Mouse (Mus musculus) frontal cortex, adult 2 months (tissue): ENCODE measurements around the gene Pmf1. TPM values are rescaled to one million over a fixed set of nuclear protein-coding genes. Genes with fewer than 3 reads are reported as not detected.

Experiments used
- DNase-seq, 2 experiments: peaks; one replicate each; pipeline ENCODE4 v3.0.0; 2022; ENCODE audit warnings: low spot score in 1 of 2; ENCODE audit errors: extremely low spot score in 1 of 2
- polyA plus RNA-seq: library from polyadenylated mRNA; depleted of rRNA; stranded (reverse); fragments of >200 nt; gene quantifications from 2 replicates; pipeline ENCODE4 v1.2.3, GENCODE M21; 2012; rRNA removed

Gene Pmf1
- polyA plus RNA-seq, 1 experiment: 12.6 TPM

GRCm38 (mm10) chr3:88361612-88362313, 48.4 kb downstream of the Pmf1 start:
- no peak for DNase-seq

GRCm38 (mm10) chr3:88361096-88361495, 49.0 kb downstream of the Pmf1 start:
- DNase-seq: no peak

- no peak for DNase-seq
Measured at GRCm38 (mm10) chr3:88359989-88360388, 50.1 kb downstream of the Pmf1 start.

GRCm38 (mm10) chr3:88359584-88359983, 50.5 kb downstream of the Pmf1 start:
- no peak for DNase-seq

GRCm38 (mm10) chr3:88354396-88355165, 55.5 kb downstream of the Pmf1 start:
- DNase-seq: peak in 1 of 2 experiments; percentile 48

- DNase-seq: no peak
Measured at GRCm38 (mm10) chr3:88352907-88353306, 57.2 kb downstream of the Pmf1 start.

GRCm38 (mm10) chr3:88350732-88351131, 59.4 kb downstream of the Pmf1 start:
- peak in 1 of 2 experiments; percentile 29 for DNase-seq

Other genes with a start within 250 kb of the Pmf1 start
- not detected in 2 replicates for gene Rhbg, start 155.6 kb downstream of the Pmf1 start, polyA plus RNA-seq
- not detected in 2 replicates for gene Gm38392, start 123.1 kb downstream of the Pmf1 start, polyA plus RNA-seq
- 4.2 and 5.1 TPM in 2 replicates for gene Tsacc, start 113.3 kb downstream of the Pmf1 start, polyA plus RNA-seq
- 141 and 157 TPM in 2 replicates for gene Cct3, start 113.2 kb downstream of the Pmf1 start, polyA plus RNA-seq
- gene Glmp, start 85.3 kb downstream of the Pmf1 start, polyA plus RNA-seq: 88.0 and 91.7 TPM in 2 replicates
- 0.64 and 0.78 TPM in 2 replicates for gene Tmem79, start 74.2 kb downstream of the Pmf1 start, polyA plus RNA-seq
- 87.8 and 92.8 TPM in 2 replicates for gene Smg5, start 74.1 kb downstream of the Pmf1 start, polyA plus RNA-seq
- gene Paqr6, start 45.7 kb downstream of the Pmf1 start, polyA plus RNA-seq: 29.8 and 29.9 TPM in 2 replicates
- gene Bglap3, start 37.6 kb downstream of the Pmf1 start, polyA plus RNA-seq: 0.46 and 2.3 TPM in 2 replicates
- 1.6 and 5.5 TPM in 2 replicates for gene Bglap2, start 31.6 kb downstream of the Pmf1 start, polyA plus RNA-seq
- 0.34 and 2.3 TPM in 2 replicates for gene Bglap, start 25.9 kb downstream of the Pmf1 start, polyA plus RNA-seq
- gene Slc25a44, start 14.8 kb upstream of the Pmf1 start, polyA plus RNA-seq: 59.9 and 61.4 TPM in 2 replicates
- gene Sema4a, start 50.9 kb upstream of the Pmf1 start, polyA plus RNA-seq: 66.2 and 70.8 TPM in 2 replicates
- 52.5 and 53.9 TPM in 2 replicates for gene Lmna, start 99.6 kb upstream of the Pmf1 start, polyA plus RNA-seq
- 4.5 and 4.7 TPM in 2 replicates for gene Mex3a, start 122.1 kb upstream of the Pmf1 start, polyA plus RNA-seq
- 0.40 and 0.67 TPM in 2 replicates for gene Rab25, start 138.0 kb upstream of the Pmf1 start, polyA plus RNA-seq
- 110 and 131 TPM in 2 replicates for gene Lamtor2, start 142.7 kb upstream of the Pmf1 start, polyA plus RNA-seq
- gene Ubqln4, start 143.4 kb upstream of the Pmf1 start, polyA plus RNA-seq: 97.4 and 102 TPM in 2 replicates
- 111 and 131 TPM in 2 replicates for gene Ssr2, start 165.5 kb upstream of the Pmf1 start, polyA plus RNA-seq
- 185 and 212 TPM in 2 replicates for gene Arhgef2, start 195.6 kb upstream of the Pmf1 start, polyA plus RNA-seq
- gene Rxfp4, start 242.8 kb upstream of the Pmf1 start, polyA plus RNA-seq: not detected in 2 replicates